Mouse (Mus musculus) lung, postnatal 0 days (tissue): ENCODE results near the gene Cdkn2a. TPM values are rescaled to one million over a fixed set of nuclear protein-coding genes. Genes with fewer than 3 reads are reported as not detected.

Experiments
- ATAC-seq: fragments of 200-750 bp; cut with Nextera tagmentation; 2 replicates; pipeline ENCODE4 v1.8.0; 2017; ENCODE audit warnings: moderate library complexity
- DNase-seq: peaks from one replicate; pipeline ENCODE4 v3.0.0-alpha.2; 2016; ENCODE audit warnings: low spot score
- H3K27ac ChIP-seq: fragments of 300-500 bp; sonication (generic); 2 replicates; pipeline ENCODE4 v1.5.1; 2014; ENCODE audit warnings: antibody characterized with exemption, mild to moderate bottlenecking, low read length, mixed read lengths
- H3K27me3 ChIP-seq: fragments of 300-500 bp; sonication (generic); replicated peaks from 2 replicates; pipeline ENCODE4 v1.6.1; 2014; ENCODE audit warnings: low read length, mixed read lengths; ENCODE audit not compliant: insufficient read depth
- H3K36me3 ChIP-seq: fragments of 300-500 bp; sonication (generic); 2 replicates; pipeline ENCODE4 v1.6.1; 2014; ENCODE audit warnings: low read length, mixed read lengths; ENCODE audit not compliant: insufficient read depth
- H3K4me1 ChIP-seq: fragments of 300-500 bp; sonication (generic); 2 replicates; pipeline ENCODE4 v1.6.1; 2014; ENCODE audit warnings: antibody characterized with exemption, low read depth, low read length, mixed read lengths; ENCODE audit not compliant: insufficient read depth
- H3K4me2 ChIP-seq: fragments of 300-500 bp; sonication (generic); replicated peaks from 2 replicates; pipeline ENCODE4 v1.6.1; 2014; ENCODE audit warnings: low read depth, mild to moderate bottlenecking, low read length, moderate library complexity, mixed read lengths
- H3K4me3 ChIP-seq: fragments of 300-500 bp; sonication (generic); 2 replicates; pipeline ENCODE4 v1.5.1; 2014; ENCODE audit warnings: low read depth, low read length
- H3K9ac ChIP-seq: fragments of 300-500 bp; sonication (generic); replicated peaks from 2 replicates; pipeline ENCODE4 v1.6.1; 2014; ENCODE audit warnings: low read depth, mild to moderate bottlenecking
- H3K9me3 ChIP-seq: fragments of 300-500 bp; sonication (generic); 2 replicates; pipeline ENCODE4 v1.6.1; 2016; ENCODE audit warnings: low read length, mixed read lengths
- CTCF ChIP-seq: IDR thresholded peaks from 2 replicates; pipeline ENCODE4 v1.5.1; 2016; ENCODE audit warnings: antibody characterized with exemption, mild to moderate bottlenecking
- EP300 ChIP-seq: IDR thresholded peaks from 2 replicates; pipeline ENCODE4 v1.6.1; 2016; ENCODE audit warnings: antibody characterized with exemption, mild to moderate bottlenecking, control low read depth
- WGBS: fragments of 180-500 bp; shearing (Covaris S2); extraction: QIAGEN DNeasy Blood & Tissue Kit; methylation state at CpG from one replicate; pipeline ENCODE4 v1.1.7; 2014; 5-methylcytosine and 5-hydroxymethylcytosine counted together
- polyA plus RNA-seq: library from polyadenylated mRNA; unstranded; fragments of >200 nt; fragmentation: Nextera tagmentation; extraction: Ambion mirVana; gene quantifications from 2 replicates; pipeline ENCODE4 v1.2.1, GENCODE M21; 2015

Gene Cdkn2a
- polyA plus RNA-seq, 1 experiment from 2014 or later = not detected

- 3% methylated on average over 7 of the region's 7 CpGs for WGBS
- H3K27me3 ChIP-seq = peaks cover 72% of the 10 kb centered on the region
Measured at GRCm38 (mm10) chr4:89281236-89281635, 13.2 kb downstream of the Cdkn2a start.

GRCm38 (mm10) chr4:89279641-89280040 is 14.8 kb downstream of the Cdkn2a start:
- Histone ChIP-seq H3K4me2 (no peak overlapping the region), H3K36me3 (no peaks in the 10 kb centered on the region), H3K27me3 (peaks cover 79% of the 10 kb centered on the region), H3K9ac (no peak overlapping the region), H3K4me1 (0 out of 2 replicates have a peak, but pooled peaks cover 3% of the 10 kb centered on the region), H3K9me3 (no peaks in the 10 kb centered on the region), H3K4me3 (no peak overlapping the region), H3K27ac (no peak overlapping the region)
- no peak for DNase-seq
- no peak for TF ChIP-seq EP300
- no peak for TF ChIP-seq CTCF
- 4% methylated on average over 2 of the region's 2 CpGs for WGBS
- no peak for ATAC-seq

More at GRCm38 (mm10) chr4:89281236-89281635, 13.2 kb downstream of the Cdkn2a start:
- Histone ChIP-seq H3K36me3 (no peaks in the 10 kb centered on the region), H3K9ac (no peak overlapping the region), H3K4me1 (0 out of 2 replicates have a peak, but pooled peaks cover 3% of the 10 kb centered on the region), H3K9me3 (no peaks in the 10 kb centered on the region), H3K4me2 (no peak overlapping the region), H3K27ac (no peak overlapping the region), H3K4me3 (no peak overlapping the region)
- no peak for TF ChIP-seq EP300
- TF ChIP-seq CTCF = no peak
- DNase-seq (no peak), ATAC-seq (no peak)

- DNase-seq (no peak), ATAC-seq (no peak)
- TF ChIP-seq EP300 (no peak), CTCF (no peak)
- Histone ChIP-seq H3K36me3 (no peaks in the 10 kb centered on the region), H3K4me1 (0 out of 2 replicates have a peak, but pooled peaks cover 3% of the 10 kb centered on the region), H3K9ac (no peak overlapping the region), H3K4me3 (no peak overlapping the region), H3K27ac (no peak overlapping the region), H3K27me3 (peaks cover 92% of the 10 kb centered on the region), H3K4me2 (no peak overlapping the region), H3K9me3 (no peaks in the 10 kb centered on the region)
- WGBS = 6% methylated on average over 5 of the region's 5 CpGs
Measured at GRCm38 (mm10) chr4:89277381-89277940, 17.0 kb downstream of the Cdkn2a start.

GRCm38 (mm10) chr4:89276669-89277219 is 17.7 kb downstream of the Cdkn2a start:
- Histone ChIP-seq H3K27me3 (peaks cover 92% of the 10 kb centered on the region), H3K4me1 (no peaks in the 10 kb centered on the region), H3K9me3 (no peaks in the 10 kb centered on the region), H3K36me3 (no peaks in the 10 kb centered on the region), H3K9ac (no peak overlapping the region), H3K4me3 (no peak overlapping the region), H3K27ac (no peak overlapping the region), H3K4me2 (no peak overlapping the region)
- TF ChIP-seq EP300 (no peak), CTCF (no peak)
- under 1% methylated on average over 37 of the region's 37 CpGs for WGBS
- ATAC-seq (no peak), DNase-seq (no peak)

GRCm38 (mm10) chr4:89275811-89276584 is 18.5 kb downstream of the Cdkn2a start:
- Histone ChIP-seq H3K27ac (no peak overlapping the region), H3K4me1 (no peaks in the 10 kb centered on the region), H3K9me3 (no peaks in the 10 kb centered on the region), H3K4me2 (no peak overlapping the region), H3K36me3 (no peaks in the 10 kb centered on the region), H3K4me3 (no peak overlapping the region), H3K27me3 (peaks cover 90% of the 10 kb centered on the region), H3K9ac (no peak overlapping the region)
- TF ChIP-seq EP300 (no peak), CTCF (no peak)
- no peak for DNase-seq
- ATAC-seq = no peak
- WGBS = 3% methylated on average over 25 of the region's 25 CpGs

- no peak overlapping the region for H3K4me2 ChIP-seq
- H3K9me3 ChIP-seq = no peaks in the 10 kb centered on the region
- no peak overlapping the region for H3K27ac ChIP-seq
- no peak overlapping the region for H3K4me3 ChIP-seq
- no peak for TF ChIP-seq EP300
- TF ChIP-seq CTCF = no peak
- no peak for DNase-seq
- ATAC-seq = no peak
- no peaks in the 10 kb centered on the region for H3K4me1 ChIP-seq
- no peaks in the 10 kb centered on the region for H3K36me3 ChIP-seq
- 2% methylated on average over 24 of the region's 24 CpGs for WGBS
- H3K9ac ChIP-seq = no peak overlapping the region
- peaks cover 89% of the 10 kb centered on the region for H3K27me3 ChIP-seq
Measured at GRCm38 (mm10) chr4:89274829-89275548, 19.5 kb downstream of the Cdkn2a start.
